Mouse (Mus musculus): ENCODE results near the gene Aldh4a1.

The Aldh4a1 gene

GRCm38 (mm10) chr4:139622373-139623282, at the start of gene Aldh4a1:
Gene Aldh4a1 (plus strand): TSS chr4:139622866.
- DNase-seq (ENCODE audit: low spot score): peak; percentile 92

GRCm38 (mm10) chr4:139572928-139573512, 49.6 kb upstream of the Aldh4a1 start:
- no peak for DNase-seq (ENCODE audit: low spot score)

- peak; percentile 99 for DNase-seq (ENCODE audit: low spot score)
Measured at GRCm38 (mm10) chr4:139574156-139574798, 48.4 kb upstream of the Aldh4a1 start.

- peak; percentile 46 for DNase-seq (ENCODE audit: low spot score)
Measured at GRCm38 (mm10) chr4:139574799-139575672, 47.6 kb upstream of the Aldh4a1 start.

- DNase-seq (ENCODE audit: low spot score): no peak
Measured at GRCm38 (mm10) chr4:139575673-139576003, 47.0 kb upstream of the Aldh4a1 start.

GRCm38 (mm10) chr4:139576251-139576880, 46.3 kb upstream of the Aldh4a1 start:
- DNase-seq (ENCODE audit: low spot score): no peak

GRCm38 (mm10) chr4:139577006-139577405, 45.7 kb upstream of the Aldh4a1 start:
- no peak for DNase-seq (ENCODE audit: low spot score)

- no peak for DNase-seq (ENCODE audit: low spot score)
Measured at GRCm38 (mm10) chr4:139578389-139578788, 44.3 kb upstream of the Aldh4a1 start.

- no peak for DNase-seq (ENCODE audit: low spot score)
Measured at GRCm38 (mm10) chr4:139579003-139579402, 43.7 kb upstream of the Aldh4a1 start.

- DNase-seq (ENCODE audit: low spot score): no peak
Measured at GRCm38 (mm10) chr4:139579466-139579865, 43.2 kb upstream of the Aldh4a1 start.

- peak; percentile 33 for DNase-seq (ENCODE audit: low spot score)
Measured at GRCm38 (mm10) chr4:139580663-139581336, 41.9 kb upstream of the Aldh4a1 start.

GRCm38 (mm10) chr4:139581427-139582051, 41.1 kb upstream of the Aldh4a1 start:
- DNase-seq (ENCODE audit: low spot score): no peak

- no peak for DNase-seq (ENCODE audit: low spot score)
Measured at GRCm38 (mm10) chr4:139582346-139582745, 40.3 kb upstream of the Aldh4a1 start.

GRCm38 (mm10) chr4:139582903-139583302, 39.8 kb upstream of the Aldh4a1 start:
- no peak for DNase-seq (ENCODE audit: low spot score)

GRCm38 (mm10) chr4:139583629-139584245, 38.9 kb upstream of the Aldh4a1 start:
- no peak for DNase-seq (ENCODE audit: low spot score)

- no peak for DNase-seq (ENCODE audit: low spot score)
Measured at GRCm38 (mm10) chr4:139584704-139585103, 38.0 kb upstream of the Aldh4a1 start.

GRCm38 (mm10) chr4:139585713-139586112, 37.0 kb upstream of the Aldh4a1 start:
- DNase-seq (ENCODE audit: low spot score): no peak

GRCm38 (mm10) chr4:139587370-139587769, 35.3 kb upstream of the Aldh4a1 start:
- DNase-seq (ENCODE audit: low spot score): peak; percentile 60

- no peak for DNase-seq (ENCODE audit: low spot score)
Measured at GRCm38 (mm10) chr4:139587773-139588172, 34.9 kb upstream of the Aldh4a1 start.
